Mouse (Mus musculus): ENCODE measurements at regions not wholly inside any gene's neighbourhood (a gene's known extent, or its start where the extent isn't known, plus 50 kb on each side); places are given as distances from the start of the nearest gene placed in this dataset.
A peak's percentile ranks its signal among the peaks of the same experiment; 100 is the strongest.

GRCm38 (mm10) chr9:71058655-71059054 lies 106.6 kb upstream of the Lipc start:
- no peak for DNase-seq

- no peak for DNase-seq
Measured at GRCm38 (mm10) chr9:71056836-71057235, 104.8 kb upstream of the Lipc start.

- peak; percentile 18 for DNase-seq
Measured at GRCm38 (mm10) chr9:71043899-71044298, 91.9 kb upstream of the Lipc start.

DNA sequence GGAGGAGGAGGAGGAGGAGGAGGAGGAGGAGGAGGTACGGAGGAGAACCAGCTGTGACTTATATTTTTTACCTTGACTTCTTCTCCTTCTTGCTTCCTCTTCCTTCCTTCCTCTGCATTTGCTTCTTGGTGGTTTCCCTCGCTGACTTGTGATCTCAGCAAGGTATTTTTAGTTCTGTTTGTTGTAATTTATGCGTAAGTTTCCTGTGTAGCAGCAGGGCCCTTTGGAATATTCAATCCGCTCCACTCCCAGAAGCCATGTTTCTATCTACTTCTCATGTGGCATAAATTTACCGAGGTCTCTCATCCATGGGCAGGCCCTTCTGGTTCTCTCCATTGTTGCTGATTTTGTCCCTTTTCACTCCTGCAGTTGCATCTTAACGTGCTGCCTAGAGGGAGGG lies 83.3 kb upstream of the Lipc start:
- DNase-seq, result no peak

GRCm38 (mm10) chr9:71032156-71032555 lies 80.1 kb upstream of the Lipc start:
- DNase-seq, result no peak

DNA sequence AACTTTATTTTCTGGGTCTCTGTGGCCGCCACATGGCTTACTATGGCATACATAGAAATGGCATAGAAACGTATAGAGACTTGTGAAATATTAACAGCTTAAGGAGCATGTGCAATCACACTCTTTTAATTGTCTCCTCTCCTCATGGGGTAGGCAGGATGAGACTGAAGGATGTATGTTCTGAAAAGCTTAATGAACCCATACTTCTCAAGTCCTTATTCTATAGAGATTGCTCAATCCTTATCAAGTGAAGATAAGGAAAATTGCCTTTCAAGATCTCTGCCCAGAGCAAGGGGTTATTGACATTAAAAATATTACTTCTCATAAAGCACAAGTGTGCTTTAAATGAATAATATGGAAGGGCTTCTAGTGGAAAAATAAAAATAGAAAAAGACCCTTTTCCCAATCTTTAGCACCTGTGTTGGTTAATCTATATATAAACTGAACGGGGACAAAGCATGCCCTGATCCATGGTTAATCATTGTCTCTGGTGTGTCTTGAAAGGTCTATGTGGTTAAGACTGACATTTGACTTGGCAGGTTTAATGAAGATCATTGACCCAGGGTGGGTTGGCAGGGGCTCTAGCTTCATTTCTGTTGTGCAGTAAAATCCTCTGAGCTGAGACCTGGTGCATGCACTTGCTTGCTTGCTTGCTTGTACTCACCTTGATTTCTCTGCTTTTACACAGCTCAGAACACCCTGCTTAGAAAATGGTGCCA lies 78.3 kb upstream of the Lipc start:
- no peak for DNase-seq

DNA sequence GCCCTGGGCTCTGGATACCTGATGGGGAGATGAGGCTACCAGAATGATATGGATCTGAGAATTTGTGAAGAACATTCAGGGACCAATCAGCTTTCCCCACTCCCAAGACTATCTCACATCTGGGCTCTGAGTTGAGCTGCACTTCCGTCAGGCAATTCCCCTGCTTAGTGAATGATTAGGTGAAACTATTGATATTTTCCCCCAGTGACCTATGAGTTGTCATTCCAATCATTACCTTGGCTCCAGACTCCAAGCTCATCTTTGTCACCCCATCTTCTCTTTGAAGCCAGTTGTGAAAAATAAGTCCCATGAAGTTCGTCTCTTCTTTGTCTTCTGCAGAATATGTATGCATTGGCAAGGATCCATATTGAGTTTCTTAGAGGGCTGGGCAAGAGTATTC lies 76.1 kb upstream of the Lipc start:
- DNase-seq, result no peak

GRCm38 (mm10) chr9:71027626-71028025 lies 75.6 kb upstream of the Lipc start:
- DNase-seq, result no peak

DNA sequence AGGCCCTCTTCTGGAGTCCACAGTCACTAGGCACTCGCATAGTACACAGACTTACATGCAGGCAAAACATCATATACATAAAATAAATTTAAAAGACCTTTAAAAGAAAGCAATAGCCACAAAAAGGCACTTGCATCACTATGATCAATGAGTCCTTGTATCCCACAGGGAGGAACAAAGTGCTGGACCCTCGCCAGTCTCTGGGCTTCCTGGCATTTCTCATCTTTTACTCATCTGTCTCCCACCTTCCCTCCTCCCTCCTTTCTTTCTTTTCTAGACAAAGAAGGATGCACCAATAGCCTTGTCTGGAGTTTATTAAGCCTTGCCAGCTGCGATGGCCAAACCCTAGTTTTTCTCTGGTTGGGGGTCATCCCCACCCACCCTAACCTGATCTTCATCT lies 73.2 kb upstream of the Lipc start:
- no peak for DNase-seq

GRCm38 (mm10) chr9:71018206-71018605 lies 66.2 kb upstream of the Lipc start:
- no peak for DNase-seq

DNA sequence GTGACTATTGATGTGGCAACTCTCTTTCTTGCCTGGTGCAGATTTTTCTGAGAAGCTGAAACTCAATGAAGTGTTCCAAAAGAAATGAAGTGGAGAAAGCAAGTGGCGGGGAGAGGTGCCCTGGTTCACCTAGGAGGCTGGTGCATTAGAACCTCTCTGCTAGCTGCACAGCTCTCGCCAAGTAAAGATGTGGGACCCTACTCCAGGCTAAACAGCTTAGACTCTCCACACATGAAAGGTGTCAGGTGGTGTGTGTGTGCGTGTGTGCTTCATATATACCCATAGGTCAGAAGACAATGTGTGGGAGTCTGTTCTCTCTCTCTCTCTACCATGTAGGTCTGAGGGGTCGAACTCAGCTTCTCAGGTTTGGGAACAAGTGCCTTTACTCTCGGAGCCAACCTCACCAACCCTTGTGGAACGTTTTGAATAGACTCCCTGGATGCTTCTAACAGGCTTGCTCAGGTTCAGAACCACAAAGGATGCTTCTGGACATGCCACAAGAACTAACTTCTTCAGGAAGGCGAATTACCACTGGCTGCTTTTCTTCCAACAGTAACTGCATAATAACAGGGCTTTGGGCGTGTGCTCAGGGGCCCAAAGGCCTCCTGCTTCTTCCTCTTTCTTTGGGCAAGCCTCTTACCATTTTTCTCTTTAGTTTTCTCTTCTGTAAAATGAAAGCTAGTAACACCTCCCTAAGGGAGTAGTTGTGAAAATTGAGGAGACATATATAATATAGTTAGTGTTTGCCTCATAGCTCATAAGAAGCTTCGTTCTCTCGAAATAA lies 65.6 kb upstream of the Lipc start:
- DNase-seq, result no peak

DNA sequence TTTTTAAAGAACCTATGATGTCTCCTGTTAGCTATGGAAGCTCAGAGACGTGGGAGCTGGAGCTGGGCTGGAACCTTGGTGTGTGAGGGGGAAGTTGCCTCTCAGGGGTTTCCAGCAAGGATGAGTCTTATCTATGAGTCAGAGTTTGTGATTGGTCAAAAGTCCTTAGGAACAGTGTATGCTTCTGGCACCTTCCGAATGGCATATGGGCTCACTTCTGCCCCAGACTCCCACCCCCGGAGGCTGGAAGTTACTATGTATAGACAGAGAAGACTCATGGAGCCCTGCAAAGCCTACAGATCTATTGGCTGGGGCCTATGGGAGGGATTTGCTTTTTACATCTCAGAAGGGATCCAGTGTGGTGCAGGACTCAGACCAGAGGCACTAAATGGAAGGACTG lies 63.9 kb upstream of the Lipc start:
- DNase-seq, result no peak

- DNase-seq, result no peak
Measured at GRCm38 (mm10) chr9:71015400-71015799, 63.4 kb upstream of the Lipc start.

DNA sequence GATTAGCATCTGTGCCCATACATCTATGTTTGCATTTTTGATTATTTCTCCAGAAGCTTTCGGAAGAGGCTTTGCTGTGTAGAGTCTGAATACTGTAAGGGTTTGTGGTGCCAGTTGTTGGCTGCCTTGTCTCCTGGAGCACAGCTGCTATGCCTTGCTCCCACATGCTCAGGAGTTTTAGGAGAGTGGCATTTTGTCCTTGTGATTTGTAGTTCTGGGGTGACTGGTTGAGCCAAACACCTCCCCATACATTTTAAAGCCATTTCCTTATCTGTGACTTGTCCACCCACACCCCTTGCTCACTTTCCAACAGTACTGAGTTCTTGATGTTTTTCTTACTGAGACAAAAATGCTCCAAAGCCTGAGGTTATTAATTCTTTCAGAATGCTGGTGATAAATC lies 60.4 kb upstream of the Lipc start:
- DNase-seq, result no peak

- no peak for DNase-seq
Measured at GRCm38 (mm10) chr9:71004631-71005030, 52.6 kb upstream of the Lipc start.

All from lung, postnatal 36 days (tissue).